Mouse (Mus musculus) kidney, postnatal 0 days (tissue): ENCODE data around the gene Pik3c2g. TPM values are rescaled to one million over a fixed set of nuclear protein-coding genes. Genes with fewer than 3 reads are reported as not detected.

Experiments
- ATAC-seq: fragments of 200-750 bp; cut with Nextera tagmentation; replicated peaks from 2 replicates; pipeline ENCODE4 v1.8.0; 2017; ENCODE audit warnings: low read depth, moderate number of reproducible peaks, moderate TSS enrichment, moderate library complexity; ENCODE audit not compliant: low FRiP score
- DNase-seq: peaks from one replicate; pipeline ENCODE4 v3.0.0-alpha.2; 2016; ENCODE audit warnings: low spot score
- H3K27ac ChIP-seq: fragments of 300-500 bp; sonication (generic); 2 replicates; pipeline ENCODE4 v1.5.1; 2014; ENCODE audit warnings: mild to moderate bottlenecking
- H3K27me3 ChIP-seq: fragments of 300-500 bp; sonication (generic); 2 replicates; pipeline ENCODE4 v1.6.1; 2014; ENCODE audit warnings: low read length, mixed read lengths; ENCODE audit not compliant: insufficient read depth
- H3K36me3 ChIP-seq: fragments of 300-500 bp; sonication (generic); 2 replicates; pipeline ENCODE4 v1.6.1; 2014; ENCODE audit warnings: low read length, mixed read lengths; ENCODE audit not compliant: insufficient read depth
- H3K4me1 ChIP-seq: fragments of 300-500 bp; sonication (generic); replicated peaks from 2 replicates; pipeline ENCODE4 v1.6.1; 2014; ENCODE audit warnings: antibody characterized with exemption, low read length, mixed read lengths; ENCODE audit not compliant: insufficient read depth
- H3K4me2 ChIP-seq: fragments of 300-500 bp; sonication (generic); 2 replicates; pipeline ENCODE4 v1.6.1; 2014; ENCODE audit warnings: mild to moderate bottlenecking, low read length, moderate library complexity, mixed read lengths
- H3K4me3 ChIP-seq: fragments of 300-500 bp; sonication (generic); replicated peaks from 2 replicates; pipeline ENCODE4 v1.5.1; 2014; ENCODE audit warnings: low read depth, low read length
- H3K9ac ChIP-seq: fragments of 300-500 bp; sonication (generic); 2 replicates; pipeline ENCODE4 v1.6.1; 2014; ENCODE audit warnings: low read depth, low read length
- H3K9me3 ChIP-seq: fragments of 300-500 bp; sonication (generic); replicated peaks from 2 replicates; pipeline ENCODE4 v1.6.1; 2016; ENCODE audit warnings: low read length, inconsistent platforms, mixed read lengths
- CTCF ChIP-seq: IDR thresholded peaks from 2 replicates; pipeline ENCODE4 v1.5.1; 2016; ENCODE audit warnings: antibody characterized with exemption, low read depth, mild to moderate bottlenecking, moderate library complexity
- WGBS: fragments of 180-500 bp; shearing (Covaris S2); extraction: QIAGEN DNeasy Blood & Tissue Kit; methylation state at CpG from one replicate; pipeline ENCODE4 v1.1.7; 2014; 5-methylcytosine and 5-hydroxymethylcytosine counted together
- polyA plus RNA-seq: library from polyadenylated mRNA; unstranded; fragments of >200 nt; fragmentation: Nextera tagmentation; extraction: Ambion mirVana; gene quantifications from 2 replicates; pipeline ENCODE4 v1.2.1, GENCODE M21; 2015

Gene Pik3c2g
- polyA plus RNA-seq, 1 experiment from 2014 or later: 0.28 TPM

DNA sequence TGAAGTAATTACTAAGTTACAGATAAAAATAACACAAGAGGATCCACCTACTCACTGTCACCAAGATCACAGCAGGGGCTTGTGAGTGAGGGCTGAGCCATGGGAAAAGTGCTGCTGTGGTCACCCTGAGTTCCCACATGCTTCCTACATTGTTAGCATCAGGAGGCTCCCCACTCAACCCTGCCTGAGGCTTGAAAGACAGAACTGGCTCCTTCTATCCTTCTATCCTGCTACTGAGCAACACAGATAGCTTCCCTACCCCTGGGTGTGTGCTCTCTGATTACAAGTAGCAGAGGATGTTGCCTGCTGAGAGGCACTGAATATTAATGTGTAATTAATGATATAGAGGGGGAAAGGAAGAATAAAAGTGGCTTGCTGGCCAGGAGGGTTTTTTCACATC is 300.2 kb downstream of the Pik3c2g start:
- DNase-seq (no peak), ATAC-seq (no peak)
- Histone ChIP-seq H3K4me3 (no peak overlapping the region), H3K27me3 (no peaks in the 10 kb centered on the region), H3K9me3 (no peaks in the 10 kb centered on the region), H3K9ac (no peak overlapping the region), H3K36me3 (no peaks in the 10 kb centered on the region), H3K27ac (no peak overlapping the region), H3K4me2 (no peak overlapping the region), H3K4me1 (no peaks in the 10 kb centered on the region)
- no peak for TF ChIP-seq CTCF

DNA sequence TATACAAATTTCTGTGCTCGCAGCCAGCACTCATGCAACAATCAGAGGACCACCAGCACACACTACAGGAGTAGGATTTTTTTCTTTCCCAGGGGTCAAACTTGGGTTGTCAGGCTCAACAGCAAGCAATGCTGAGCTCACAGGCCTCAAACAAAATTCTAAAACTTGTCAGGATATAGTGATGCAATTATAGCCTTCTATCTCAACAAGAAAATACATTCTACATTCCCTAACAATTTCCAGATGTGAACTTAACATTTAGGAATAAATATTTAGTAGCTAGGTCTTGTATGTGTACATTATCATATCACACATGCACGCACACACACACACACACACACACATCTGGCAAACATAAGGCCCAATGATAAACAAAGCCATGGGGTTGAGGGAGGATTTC is 308.6 kb downstream of the Pik3c2g start:
- peak; percentile 27 for DNase-seq
- Histone ChIP-seq H3K27ac (no peak overlapping the region), H3K4me3 (no peak overlapping the region), H3K4me2 (no peak overlapping the region), H3K9me3 (no peaks in the 10 kb centered on the region), H3K27me3 (no peaks in the 10 kb centered on the region), H3K4me1 (no peaks in the 10 kb centered on the region), H3K9ac (no peak overlapping the region), H3K36me3 (no peaks in the 10 kb centered on the region)
- 65% methylated on average over 2 of the region's 2 CpGs for WGBS
- TF ChIP-seq CTCF: no peak
- no peak for ATAC-seq

DNA sequence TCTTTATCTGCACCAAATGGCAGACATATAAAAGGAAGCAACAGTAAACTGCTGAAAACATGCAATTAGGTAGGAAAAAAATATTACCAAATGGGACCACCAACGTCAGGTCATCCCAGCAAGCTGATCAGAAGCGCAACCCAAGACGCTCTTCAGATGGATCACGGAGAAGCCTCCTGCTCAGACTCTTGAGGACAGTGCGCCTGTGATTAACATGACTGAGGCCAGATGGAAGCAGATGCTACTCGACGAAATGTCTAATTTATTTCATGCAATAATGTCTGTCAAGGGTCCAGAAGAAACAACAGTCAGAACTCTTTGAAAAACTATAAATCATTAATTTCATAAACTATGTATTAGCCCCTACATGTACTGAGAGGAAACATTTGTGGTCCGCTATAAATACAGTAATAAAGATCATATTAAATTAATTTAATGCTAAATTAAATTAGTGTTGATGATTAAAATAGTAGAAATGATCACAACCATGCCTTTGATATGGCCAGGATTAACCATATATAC is 312.7 kb downstream of the Pik3c2g start:
- Histone ChIP-seq H3K4me2 (no peak overlapping the region), H3K9ac (no peak overlapping the region), H3K27me3 (no peaks in the 10 kb centered on the region), H3K4me1 (no peaks in the 10 kb centered on the region), H3K9me3 (no peaks in the 10 kb centered on the region), H3K4me3 (no peak overlapping the region), H3K27ac (no peak overlapping the region), H3K36me3 (no peaks in the 10 kb centered on the region)
- ATAC-seq: peak; percentile 54; the same call in 1 of the 2 replicates
- TF ChIP-seq CTCF: no peak
- WGBS: 74% methylated on average over 8 of the region's 8 CpGs
- DNase-seq: peak; percentile 72

DNA sequence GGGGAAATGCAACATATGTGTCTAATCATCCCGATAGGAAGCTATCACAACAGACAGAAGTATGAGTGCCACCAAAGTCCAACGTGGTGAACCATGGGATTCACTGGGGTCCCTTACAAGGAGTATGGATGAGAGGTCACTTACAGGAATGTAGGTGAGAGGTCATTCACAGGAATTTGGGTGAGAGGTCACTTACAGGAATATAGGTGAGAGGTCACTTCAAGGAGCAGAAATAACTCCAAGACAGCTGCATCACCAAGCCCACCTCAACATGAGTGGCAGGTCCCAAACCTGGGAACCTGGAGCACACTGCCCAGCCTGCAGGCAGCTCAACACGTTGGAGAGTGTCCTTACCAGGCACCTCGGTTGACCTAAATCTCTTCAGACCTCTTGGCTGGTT is 314.8 kb downstream of the Pik3c2g start:
- Histone ChIP-seq H3K4me2 (no peak overlapping the region), H3K4me3 (no peak overlapping the region), H3K27ac (no peak overlapping the region), H3K4me1 (no peaks in the 10 kb centered on the region), H3K27me3 (no peaks in the 10 kb centered on the region), H3K9me3 (no peaks in the 10 kb centered on the region), H3K9ac (no peak overlapping the region), H3K36me3 (no peaks in the 10 kb centered on the region)
- 66% methylated on average over 4 of the region's 4 CpGs for WGBS
- ATAC-seq (no peak), DNase-seq (no peak)
- no peak for TF ChIP-seq CTCF

- ATAC-seq (no peak), DNase-seq (no peak)
- Histone ChIP-seq H3K4me2 (no peak overlapping the region), H3K9ac (no peak overlapping the region), H3K4me3 (no peak overlapping the region), H3K27ac (no peak overlapping the region), H3K9me3 (no peaks in the 10 kb centered on the region), H3K36me3 (no peaks in the 10 kb centered on the region), H3K27me3 (no peaks in the 10 kb centered on the region), H3K4me1 (no peaks in the 10 kb centered on the region)
- 50% methylated on average over 4 of the region's 4 CpGs for WGBS
- TF ChIP-seq CTCF: no peak
Observed at GRCm38 (mm10) chr6:139907138-139907537, 320.1 kb downstream of the Pik3c2g start.

DNA sequence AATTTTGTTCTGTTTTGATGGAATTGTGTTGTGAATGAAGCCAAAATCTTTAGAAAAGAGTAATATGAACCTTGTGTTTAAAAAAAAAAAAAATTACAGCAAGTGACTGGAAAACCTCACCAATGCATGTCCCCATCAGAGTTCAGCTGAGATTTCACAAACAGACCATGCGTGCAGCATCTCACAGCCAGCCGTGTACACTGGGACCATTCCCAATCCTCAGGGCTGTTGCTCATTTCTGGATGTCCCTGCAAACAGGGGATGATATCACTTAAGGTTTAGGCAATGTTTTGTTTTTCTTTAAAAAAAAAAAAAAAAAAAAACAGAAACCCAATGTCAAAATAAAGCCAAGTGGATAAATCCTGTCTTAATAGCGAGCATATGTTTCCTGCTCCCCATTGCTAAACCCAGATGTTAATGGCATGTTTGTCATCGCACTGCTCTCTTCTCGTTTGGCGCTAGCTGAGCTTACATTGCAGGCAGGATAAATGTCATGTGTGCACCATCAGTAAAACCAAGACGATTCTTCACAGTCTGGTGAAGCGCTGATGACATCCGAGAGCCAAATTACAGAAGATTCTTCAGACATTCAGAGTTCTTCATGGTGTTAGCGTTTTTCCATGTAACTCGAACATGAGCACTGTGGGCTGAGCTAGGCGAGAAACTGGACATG is 322.1 kb downstream of the Pik3c2g start:
- no peak for TF ChIP-seq CTCF
- Histone ChIP-seq H3K4me1 (no peaks in the 10 kb centered on the region), H3K9ac (no peak overlapping the region), H3K9me3 (no peaks in the 10 kb centered on the region), H3K27me3 (no peaks in the 10 kb centered on the region), H3K36me3 (no peaks in the 10 kb centered on the region), H3K4me2 (0 out of 2 replicates have a peak overlapping the region, but pooled peaks have one; percentile 6), H3K4me3 (no peak overlapping the region), H3K27ac (no peak overlapping the region)
- WGBS: 38% methylated on average over 12 of the region's 12 CpGs
- ATAC-seq (no peak), DNase-seq (peak; percentile 80)

DNA sequence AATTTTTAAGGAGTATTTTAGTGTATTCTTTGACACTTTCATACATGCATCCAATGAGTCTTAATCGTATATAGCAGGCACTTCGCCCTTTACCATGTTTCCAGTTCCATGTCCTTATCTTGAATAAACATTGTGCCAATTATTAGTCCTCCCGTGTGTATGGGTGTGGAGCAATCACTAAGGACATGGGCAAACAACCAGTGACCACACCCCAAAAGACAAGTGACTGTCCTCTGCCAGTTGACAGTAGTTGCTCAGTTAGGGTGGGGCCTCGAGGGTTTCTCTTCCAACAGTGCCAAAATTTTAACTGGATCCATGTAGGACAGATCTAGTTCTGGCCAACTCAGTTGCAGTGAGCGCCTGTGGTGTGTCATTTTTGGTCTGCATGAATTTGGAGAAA is 341.7 kb downstream of the Pik3c2g start:
- H3K27ac ChIP-seq: no peak overlapping the region
- no peaks in the 10 kb centered on the region for H3K27me3 ChIP-seq
- DNase-seq: no peak
- no peak overlapping the region for H3K9ac ChIP-seq
- no peak for TF ChIP-seq CTCF
- WGBS: 88% methylated on average over 5 of the region's 5 CpGs
- H3K4me2 ChIP-seq: no peak overlapping the region
- H3K36me3 ChIP-seq: no peaks in the 10 kb centered on the region
- no peak for ATAC-seq
- no peak overlapping the region for H3K4me3 ChIP-seq
- no peaks in the 10 kb centered on the region for H3K9me3 ChIP-seq
- H3K4me1 ChIP-seq: no peaks in the 10 kb centered on the region
